Mouse (Mus musculus): ENCODE data around the gene Tnfaip1. TPM values are rescaled to one million over a fixed set of nuclear protein-coding genes. Genes with fewer than 3 reads are reported as not detected.

Tnfaip1 gene
- polyA plus RNA-seq, 1 experiment = 33.3 TPM

DNA sequence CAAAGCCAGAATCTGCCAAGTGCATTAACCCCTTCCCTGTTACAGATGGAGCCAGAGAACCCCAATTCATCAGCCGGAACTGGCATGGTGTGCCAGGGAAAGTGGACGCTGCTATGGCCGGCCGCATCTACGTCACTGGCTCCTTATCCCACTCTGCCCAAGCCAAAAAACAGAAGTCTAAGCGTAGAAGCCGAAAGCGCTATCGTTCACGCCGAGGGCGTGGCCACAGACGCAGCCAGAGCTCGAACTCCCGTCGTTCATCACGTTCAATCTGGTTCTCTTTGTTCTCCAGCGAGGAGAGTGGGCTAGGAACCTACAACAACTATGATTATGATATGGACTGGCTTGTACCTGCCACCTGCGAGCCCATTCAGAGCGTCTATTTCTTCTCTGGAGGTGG lies 34.6 kb downstream of the Tnfaip1 start:
- 72% methylated on average over 20 of the region's 20 CpGs for WGBS
- Histone ChIP-seq H3K27me3 (replicated peaks; ENCODE audit: control insufficient read depth, insufficient read depth, low read length) (no peaks in the 10 kb centered on the region), H3K27ac (ENCODE audit: insufficient read depth, low read depth, low read length) (no peak overlapping the region), H3K36me3 (ENCODE audit: control insufficient read depth, insufficient read depth, low read length) (no peaks in the 10 kb centered on the region), H3K4me1 (ENCODE audit: control insufficient read depth, insufficient read depth, low read length) (no peaks in the 10 kb centered on the region), H3K4me3 (ENCODE audit: insufficient read depth, low read depth, low read length) (no peak overlapping the region)
- TF ChIP-seq POLR2A (IDR thresholded peaks at IDR 0.05; ENCODE audit: low read depth, low read length) = no peak
- TF ChIP-seq CTCF (conservative IDR thresholded peaks at IDR 0.05; ENCODE audit: insufficient read depth, insufficient read length, low read depth, low read length) = no peak
- no peak for DNase-seq

DNA sequence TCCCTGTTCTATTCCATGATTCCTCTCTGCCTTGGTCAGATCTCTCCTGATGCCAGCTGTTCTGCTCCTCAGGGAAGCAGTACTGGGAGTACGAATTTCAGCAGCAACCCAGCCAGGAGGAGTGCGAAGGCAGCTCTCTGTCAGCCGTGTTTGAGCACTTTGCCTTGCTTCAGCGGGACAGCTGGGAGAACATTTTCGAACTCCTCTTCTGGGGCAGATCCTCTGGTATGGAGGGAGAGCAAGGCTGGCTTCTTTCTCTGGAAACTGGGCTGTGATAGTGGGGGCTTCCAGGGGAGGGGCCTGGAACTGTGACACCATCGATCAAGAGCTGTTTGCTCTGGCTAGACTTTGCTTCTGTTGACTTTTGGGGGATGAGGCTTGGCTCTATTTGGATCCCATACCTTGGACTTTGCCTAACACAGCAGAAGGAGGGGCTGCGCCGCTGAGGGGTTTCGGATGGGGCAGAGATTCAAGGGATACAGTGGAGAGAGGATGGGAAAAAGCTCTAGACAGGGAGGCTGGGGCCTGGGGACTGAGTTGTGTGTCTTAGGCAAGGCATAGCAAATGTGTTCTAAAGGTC lies 35.4 kb downstream of the Tnfaip1 start:
- H3K4me1 ChIP-seq (ENCODE audit: control insufficient read depth, insufficient read depth, low read length) = no peaks in the 10 kb centered on the region
- no peaks in the 10 kb centered on the region for H3K36me3 ChIP-seq (ENCODE audit: control insufficient read depth, insufficient read depth, low read length)
- H3K27ac ChIP-seq (ENCODE audit: insufficient read depth, low read depth, low read length) = no peak overlapping the region
- TF ChIP-seq CTCF (conservative IDR thresholded peaks at IDR 0.05; ENCODE audit: insufficient read depth, insufficient read length, low read depth, low read length) (no peak), POLR2A (IDR thresholded peaks at IDR 0.05; ENCODE audit: low read depth, low read length) (no peak)
- no peak for DNase-seq
- no peaks in the 10 kb centered on the region for H3K27me3 ChIP-seq (replicated peaks; ENCODE audit: control insufficient read depth, insufficient read depth, low read length)
- no peak overlapping the region for H3K4me3 ChIP-seq (ENCODE audit: insufficient read depth, low read depth, low read length)
- 81% methylated on average over 9 of the region's 9 CpGs for WGBS

- TF ChIP-seq CTCF (conservative IDR thresholded peaks at IDR 0.05; ENCODE audit: insufficient read depth, insufficient read length, low read depth, low read length) = no peak
- TF ChIP-seq POLR2A (IDR thresholded peaks at IDR 0.05; ENCODE audit: low read depth, low read length) = no peak
- Histone ChIP-seq H3K4me1 (ENCODE audit: control insufficient read depth, insufficient read depth, low read length) (no peaks in the 10 kb centered on the region), H3K36me3 (ENCODE audit: control insufficient read depth, insufficient read depth, low read length) (no peaks in the 10 kb centered on the region), H3K4me3 (ENCODE audit: insufficient read depth, low read depth, low read length) (no peak overlapping the region), H3K27me3 (replicated peaks; ENCODE audit: control insufficient read depth, insufficient read depth, low read length) (no peaks in the 10 kb centered on the region; the same call in 1 of the 2 replicates), H3K27ac (ENCODE audit: insufficient read depth, low read depth, low read length) (no peak overlapping the region)
- WGBS = 39% methylated on average over 16 of the region's 16 CpGs
- no peak for DNase-seq
These were observed 36.6 kb downstream of the Tnfaip1 start for GRCm38 (mm10) chr11:78499543-78499942.

GRCm38 (mm10) chr11:78499004-78499403 lies 37.1 kb downstream of the Tnfaip1 start, which contains the start of gene Vtn:
Gene Vtn (plus strand): TSS chr11:78499091.
- 58% methylated on average over 7 of the region's 7 CpGs for WGBS
- H3K27ac ChIP-seq (ENCODE audit: insufficient read depth, low read depth, low read length) = no peak within 1 kb of the TSS
- DNase-seq = no peak
- H3K4me1 ChIP-seq (ENCODE audit: control insufficient read depth, insufficient read depth, low read length) = no peaks in the 10 kb centered on the region
- TF ChIP-seq CTCF (conservative IDR thresholded peaks at IDR 0.05; ENCODE audit: insufficient read depth, insufficient read length, low read depth, low read length) = no peak
- TF ChIP-seq POLR2A (IDR thresholded peaks at IDR 0.05; ENCODE audit: low read depth, low read length) = no peak
- H3K4me3 ChIP-seq (ENCODE audit: insufficient read depth, low read depth, low read length) = peak within 1 kb of the TSS; percentile 24; the same call in 1 of the 2 replicates
- H3K27me3 ChIP-seq (replicated peaks; ENCODE audit: control insufficient read depth, insufficient read depth, low read length) = no peaks in the 10 kb centered on the region; the same call in 1 of the 2 replicates
- no peaks in the 10 kb centered on the region for H3K36me3 ChIP-seq (ENCODE audit: control insufficient read depth, insufficient read depth, low read length)

- peak; percentile 94 for DNase-seq
- TF ChIP-seq CTCF (conservative IDR thresholded peaks at IDR 0.05; ENCODE audit: insufficient read depth, insufficient read length, low read depth, low read length) = no peak
- TF ChIP-seq POLR2A (IDR thresholded peaks at IDR 0.05; ENCODE audit: low read depth, low read length) = no peak
- H3K4me3 ChIP-seq (ENCODE audit: insufficient read depth, low read depth, low read length) = peak within 1 kb of the TSS; percentile 48
- WGBS = 4% methylated on average over 36 of the region's 36 CpGs
- no peak within 1 kb of the TSS for H3K27ac ChIP-seq (ENCODE audit: insufficient read depth, low read depth, low read length)
- no peaks in the 10 kb centered on the region; the same call in 1 of the 2 replicates for H3K27me3 ChIP-seq (replicated peaks; ENCODE audit: control insufficient read depth, insufficient read depth, low read length)
- H3K36me3 ChIP-seq (ENCODE audit: control insufficient read depth, insufficient read depth, low read length) = no peaks in the 10 kb centered on the region
- H3K4me1 ChIP-seq (ENCODE audit: control insufficient read depth, insufficient read depth, low read length) = no peaks in the 10 kb centered on the region
These were observed 38.3 kb downstream of the Tnfaip1 start, which contains the start of gene Sarm1 for GRCm38 (mm10) chr11:78497544-78498522. Gene Sarm1 (minus strand): TSS chr11:78497754.

GRCm38 (mm10) chr11:78497071-78497541 lies 39.0 kb downstream of the Tnfaip1 start:
- Histone ChIP-seq H3K27me3 (replicated peaks; ENCODE audit: control insufficient read depth, insufficient read depth, low read length) (no peaks in the 10 kb centered on the region; the same call in 1 of the 2 replicates), H3K4me1 (ENCODE audit: control insufficient read depth, insufficient read depth, low read length) (no peaks in the 10 kb centered on the region), H3K4me3 (ENCODE audit: insufficient read depth, low read depth, low read length) (peak overlapping the region; percentile 48), H3K36me3 (ENCODE audit: control insufficient read depth, insufficient read depth, low read length) (no peaks in the 10 kb centered on the region), H3K27ac (ENCODE audit: insufficient read depth, low read depth, low read length) (no peak overlapping the region)
- TF ChIP-seq CTCF (conservative IDR thresholded peaks at IDR 0.05; ENCODE audit: insufficient read depth, insufficient read length, low read depth, low read length) = no peak
- no peak for TF ChIP-seq POLR2A (IDR thresholded peaks at IDR 0.05; ENCODE audit: low read depth, low read length)
- 1% methylated on average over 44 of the region's 44 CpGs for WGBS
- peak; percentile 4 for DNase-seq
